Mouse (Mus musculus) heart, postnatal 0 days (tissue): ENCODE measurements at regions not wholly inside any gene's neighbourhood (a gene's known extent, or its start where the extent isn't known, plus 50 kb on each side); places are given as distances from the start of the nearest gene placed in this dataset.
"Not testable (repeated sequence)": the region's sequence is repeated elsewhere in the genome, so short reads cannot be mapped to it uniquely, and the experiment has no call there.

Experiments used
- ATAC-seq: fragments of 200-750 bp; cut with Nextera tagmentation; 2 replicates; pipeline ENCODE4 v1.8.0; 2017; ENCODE audit warnings: low read depth, moderate number of reproducible peaks, moderate library complexity; ENCODE audit not compliant: insufficient read depth
- DNase-seq: peaks from one replicate; pipeline ENCODE4 v3.0.0-alpha.2; 2016; ENCODE audit warnings: low spot score
- H3K27ac ChIP-seq: fragments of 300-500 bp; sonication (generic); 2 replicates; pipeline ENCODE4 v1.5.1; 2014; ENCODE audit warnings: low read depth, mild to moderate bottlenecking
- H3K27me3 ChIP-seq: fragments of 300-500 bp; sonication (generic); 2 replicates; pipeline ENCODE4 v1.6.1; 2014; ENCODE audit warnings: low read length, mixed read lengths; ENCODE audit not compliant: control insufficient read depth, insufficient read depth
- H3K36me3 ChIP-seq: fragments of 300-500 bp; sonication (generic); replicated peaks from 2 replicates; pipeline ENCODE4 v1.6.1; 2014; ENCODE audit warnings: low read length, mixed read lengths; ENCODE audit not compliant: control insufficient read depth, insufficient read depth
- H3K4me1 ChIP-seq: fragments of 300-500 bp; sonication (generic); 2 replicates; pipeline ENCODE4 v1.6.1; 2014; ENCODE audit warnings: antibody characterized with exemption; ENCODE audit not compliant: control insufficient read depth, insufficient read depth
- H3K4me2 ChIP-seq: fragments of 300-500 bp; sonication (generic); 2 replicates; pipeline ENCODE4 v1.6.1; 2014; ENCODE audit warnings: low read depth, mild to moderate bottlenecking, low read length, moderate library complexity
- H3K4me3 ChIP-seq: fragments of 300-500 bp; sonication (generic); 2 replicates; pipeline ENCODE4 v1.5.1; 2014; ENCODE audit warnings: low read depth, low read length
- H3K9ac ChIP-seq: fragments of 300-500 bp; sonication (generic); replicated peaks from 2 replicates; pipeline ENCODE4 v1.6.1; 2014; ENCODE audit warnings: low read depth, low read length, mixed read lengths
- H3K9me3 ChIP-seq: fragments of 300-500 bp; sonication (generic); replicated peaks from 2 replicates; pipeline ENCODE4 v1.6.1; 2016; ENCODE audit warnings: low read length; ENCODE audit not compliant: control insufficient read depth
- CTCF ChIP-seq: IDR thresholded peaks from 2 replicates; pipeline ENCODE4 v1.5.1; 2016; ENCODE audit warnings: antibody characterized with exemption, control low read depth, low read depth
- EP300 ChIP-seq: IDR thresholded peaks from 2 replicates; pipeline ENCODE4 v1.6.1; 2016; ENCODE audit warnings: antibody characterized with exemption, low read depth
- WGBS: fragments of 180-500 bp; shearing (Covaris S2); extraction: QIAGEN DNeasy Blood & Tissue Kit; methylation state at CpG from one replicate; pipeline ENCODE4 v1.1.7; 2014; 5-methylcytosine and 5-hydroxymethylcytosine counted together

GRCm38 (mm10) chr8:15567742-15568141 lies 521.9 kb upstream of the BB014433 start:
- Histone ChIP-seq H3K36me3 (no peaks in the 10 kb centered on the region), H3K27ac (no peak overlapping the region), H3K4me2 (no peak overlapping the region), H3K4me1 (no peaks in the 10 kb centered on the region), H3K4me3 (no peak overlapping the region), H3K9me3 (no peaks in the 10 kb centered on the region), H3K9ac (no peak overlapping the region), H3K27me3 (no peaks in the 10 kb centered on the region)
- ATAC-seq = no peak
- WGBS = 65% methylated on average over 2 of the region's 2 CpGs
- no peak for TF ChIP-seq EP300
- no peak for TF ChIP-seq CTCF
- no peak for DNase-seq

- Histone ChIP-seq H3K36me3 (no peaks in the 10 kb centered on the region), H3K4me3 (no peak overlapping the region), H3K9me3 (no peaks in the 10 kb centered on the region), H3K4me1 (no peaks in the 10 kb centered on the region), H3K27ac (no peak overlapping the region), H3K4me2 (no peak overlapping the region), H3K9ac (no peak overlapping the region), H3K27me3 (no peaks in the 10 kb centered on the region)
- WGBS = 81% methylated on average over 39 of the region's 39 CpGs
- ATAC-seq (no peak), DNase-seq (no peak)
- TF ChIP-seq CTCF (no peak), EP300 (no peak)
Measured at GRCm38 (mm10) chr8:15562310-15563296, 516.7 kb upstream of the BB014433 start.

GRCm38 (mm10) chr8:15532027-15532426 lies 486.1 kb upstream of the BB014433 start:
- ATAC-seq (no peak), DNase-seq (no peak)
- no peaks in the 10 kb centered on the region for H3K9me3 ChIP-seq
- H3K36me3 ChIP-seq = no peaks in the 10 kb centered on the region
- no peak overlapping the region for H3K4me3 ChIP-seq
- no peak overlapping the region for H3K4me2 ChIP-seq
- H3K9ac ChIP-seq = no peak overlapping the region
- H3K27ac ChIP-seq = no peak overlapping the region
- H3K27me3 ChIP-seq = no peaks in the 10 kb centered on the region
- H3K4me1 ChIP-seq = no peaks in the 10 kb centered on the region
- 80% methylated on average over 4 of the region's 4 CpGs for WGBS
- no peak for TF ChIP-seq EP300
- no peak for TF ChIP-seq CTCF

GRCm38 (mm10) chr8:15525461-15525860 lies 479.6 kb upstream of the BB014433 start:
- Histone ChIP-seq H3K4me1 (no peaks in the 10 kb centered on the region), H3K4me3 (no peak overlapping the region), H3K9me3 (no peaks in the 10 kb centered on the region), H3K27ac (no peak overlapping the region), H3K27me3 (no peaks in the 10 kb centered on the region), H3K9ac (no peak overlapping the region), H3K4me2 (no peak overlapping the region), H3K36me3 (no peaks in the 10 kb centered on the region)
- TF ChIP-seq CTCF (no peak), EP300 (no peak)
- WGBS = 90% methylated on average over 3 of the region's 3 CpGs
- ATAC-seq (no peak), DNase-seq (no peak)

- not testable (repeated sequence) for ATAC-seq, DNase-seq, H3K36me3 ChIP-seq, H3K27ac ChIP-seq, H3K27me3 ChIP-seq, H3K9ac ChIP-seq, H3K4me2 ChIP-seq, H3K4me3 ChIP-seq, H3K4me1 ChIP-seq, H3K9me3 ChIP-seq
- WGBS = 70% methylated on average over 16 of the region's 19 CpGs
Measured at GRCm38 (mm10) chr8:15519896-15520295, 474.0 kb upstream of the BB014433 start.

GRCm38 (mm10) chr8:15500973-15501372 lies 455.1 kb upstream of the BB014433 start:
- H3K4me1 ChIP-seq = no peaks in the 10 kb centered on the region
- H3K9me3 ChIP-seq = no peaks in the 10 kb centered on the region
- H3K27ac ChIP-seq = no peak overlapping the region
- H3K36me3 ChIP-seq = no peaks in the 10 kb centered on the region
- 77% methylated on average over 4 of the region's 4 CpGs for WGBS
- no peak overlapping the region for H3K4me2 ChIP-seq
- no peak for TF ChIP-seq CTCF
- no peak for TF ChIP-seq EP300
- ATAC-seq = no peak
- no peaks in the 10 kb centered on the region for H3K27me3 ChIP-seq
- H3K4me3 ChIP-seq = no peak overlapping the region
- no peak overlapping the region for H3K9ac ChIP-seq
- DNase-seq = no peak
